Comparison of ENCODE assay signal across 13 mouse cellular contexts in genomic region chr8:94781155-94781837, GRCm38 (mm10). TPM values are rescaled to one million over a fixed set of nuclear protein-coding genes. Genes with fewer than 3 reads are reported as not detected.
DNase-seq lines count a peak whose midpoint lies in the region; ATAC-seq lines count a peak whose summit lies in the region.
"Had no signal": no experiment of that assay in that cellular context is flagged by ENCODE, and none has a peak within 500 bp of the region (broad histone marks: within the 10 kb centered on the region; RNA-seq: fewer than 3 reads in every experiment).

No protein-coding gene starts in this region.

- WGBS in kidney, embryonic 14.5 days: 65% methylated on average over 7 of the region's 7 CpGs
- WGBS in liver, embryonic 13.5 days (ENCODE audit: insufficient replicate concordance): 46% methylated on average over 7 of the region's 7 CpGs

- H3K4me2 ChIP-seq in kidney, embryonic 14.5 days (replicated peaks; ENCODE audit: low read depth, low read length): peak overlapping the region; percentile 25
- no peak overlapping the region; the same call in none of the 2 replicates for H3K4me2 ChIP-seq in liver, embryonic 13.5 days

- no peak overlapping the region for H3K9ac ChIP-seq in kidney, embryonic 14.5 days (ENCODE audit: low read depth, low read length)
- peak overlapping the region; percentile 28; the same call in 1 of the 2 replicates for H3K9ac ChIP-seq in liver, embryonic 13.5 days

- peaks cover 15% of the 10 kb centered on the region for H3K4me1 ChIP-seq in kidney, embryonic 14.5 days (ENCODE audit: control insufficient read depth, insufficient read depth, low read length)
- H3K4me1 ChIP-seq in brown adipose tissue, adult 24 weeks (ENCODE audit: control insufficient read depth, insufficient read depth, insufficient read length, low read length): peaks cover 42% of the 10 kb centered on the region
- H3K4me1 ChIP-seq in liver, embryonic 13.5 days (replicated peaks): peaks cover 57% of the 10 kb centered on the region

- H3K36me3 ChIP-seq in kidney, embryonic 14.5 days (ENCODE audit: control insufficient read depth, insufficient read depth, low read length): no peaks in the 10 kb centered on the region
- H3K36me3 ChIP-seq in liver, embryonic 13.5 days: no peaks in the 10 kb centered on the region

- H3K4me3 ChIP-seq in kidney, embryonic 14.5 days (ENCODE audit: low read length): no peak overlapping the region
- H3K4me3 ChIP-seq in brown adipose tissue, adult 24 weeks (ENCODE audit: insufficient read depth, low read depth, low read length): no peak overlapping the region
- H3K4me3 ChIP-seq in liver, embryonic 13.5 days (replicated peaks): no peak overlapping the region

- peak; percentile 7 for DNase-seq in cerebellum, adult 9-10 months
- no peak for DNase-seq in cerebellum, adult 18-20 months
- no peak for DNase-seq in kidney, postnatal 14 days
- no peak for DNase-seq in liver, embryonic 13.5 days
- DNase-seq in ovary, postnatal 10 days (ENCODE audit: low spot score): no peak
- DNase-seq in cerebellum, postnatal 36 days: no peak
- DNase-seq: adrenal gland, postnatal 25 days; cerebellum, adult 2 months; thymus, postnatal 4 days had no signal

- H3K9me3 ChIP-seq in kidney, embryonic 14.5 days (ENCODE audit: control insufficient read depth, low read length): no peaks in the 10 kb centered on the region
- no peaks in the 10 kb centered on the region for H3K9me3 ChIP-seq in liver, embryonic 13.5 days (replicated peaks)

- no peaks in the 10 kb centered on the region for H3K27me3 ChIP-seq in kidney, embryonic 14.5 days (ENCODE audit: control insufficient read depth, insufficient read depth, low read length)
- peaks cover 35% of the 10 kb centered on the region for H3K27me3 ChIP-seq in liver, embryonic 13.5 days

- H3K27ac ChIP-seq in kidney, embryonic 14.5 days (ENCODE audit: low read depth, low read length): no peak overlapping the region
- H3K27ac ChIP-seq in brown adipose tissue, adult 24 weeks (replicated peaks; ENCODE audit: low read depth, low read length): peak overlapping the region; percentile 35; the same call in 1 of the 2 replicates
- no peak overlapping the region; the same call in 1 of the 2 replicates for H3K27ac ChIP-seq in liver, embryonic 13.5 days

- no peak for ATAC-seq in kidney, embryonic 14.5 days (ENCODE audit: low FRiP score, low TSS enrichment)
- peak; percentile 51 for ATAC-seq in liver, embryonic 13.5 days (ENCODE audit: low read depth)
- ATAC-seq: hindbrain, embryonic 16.5 days had no signal

RNA-seq across cellular contexts. Expression of gene Cx3cl1, which starts 9.5 kb away (rescaled TPM):
- polyA plus RNA-seq in kidney, embryonic 14.5 days (2014; fragmentation: Nextera tagmentation; extraction: Ambion mirVana): 4.2 and 7.4 TPM in 2 replicates
- polyA plus RNA-seq in brown adipose tissue, adult 24 weeks (2012; ENCODE audit: insufficient read depth, insufficient read length, missing spikeins): 1.7 and 2.2 TPM in 2 replicates
- polyA plus RNA-seq in liver, embryonic 13.5 days (2015; fragmentation: Nextera tagmentation; extraction: Ambion mirVana): 0.39 and 0.40 TPM in 2 replicates

RNA-seq across cellular contexts. Expression of gene Ccl17, which starts 29.0 kb away (rescaled TPM):
- polyA plus RNA-seq in kidney, embryonic 14.5 days (2014; fragmentation: Nextera tagmentation; extraction: Ambion mirVana): not detected in 2 replicates
- polyA plus RNA-seq in brown adipose tissue, adult 24 weeks (2012; ENCODE audit: insufficient read depth, insufficient read length, missing spikeins): not detected in 2 replicates
- 0.36 and 0.48 TPM in 2 replicates for polyA plus RNA-seq in liver, embryonic 13.5 days (2015; fragmentation: Nextera tagmentation; extraction: Ambion mirVana)
- polyA plus RNA-seq: spleen, adult 2 months had no signal

RNA-seq across cellular contexts. Expression of gene Ccl22, which starts 35.9 kb away (rescaled TPM):
- polyA plus RNA-seq in kidney, embryonic 14.5 days (2014; fragmentation: Nextera tagmentation; extraction: Ambion mirVana): not detected in 2 replicates
- polyA plus RNA-seq in brown adipose tissue, adult 24 weeks (2012; ENCODE audit: insufficient read depth, insufficient read length, missing spikeins): not detected in 2 replicates
- 0.24 and 0.27 TPM in 2 replicates for polyA plus RNA-seq in liver, embryonic 13.5 days (2015; fragmentation: Nextera tagmentation; extraction: Ambion mirVana)
- polyA plus RNA-seq: hindbrain, embryonic 16.5 days had no signal

RNA-seq across cellular contexts. Expression of gene Coq9, which starts 56.8 kb away (rescaled TPM):
- 59.8 and 71.9 TPM in 2 replicates for polyA plus RNA-seq in kidney, embryonic 14.5 days (2014; fragmentation: Nextera tagmentation; extraction: Ambion mirVana)
- 313 and 387 TPM in 2 replicates for polyA plus RNA-seq in brown adipose tissue, adult 24 weeks (2012; ENCODE audit: insufficient read depth, insufficient read length, missing spikeins)
- polyA plus RNA-seq in liver, embryonic 13.5 days (2015; fragmentation: Nextera tagmentation; extraction: Ambion mirVana): 51.4 and 51.5 TPM in 2 replicates

RNA-seq across cellular contexts. Expression of gene Ciapin1, which starts 56.9 kb away (rescaled TPM):
- 101 and 102 TPM in 2 replicates for polyA plus RNA-seq in kidney, embryonic 14.5 days (2014; fragmentation: Nextera tagmentation; extraction: Ambion mirVana)
- polyA plus RNA-seq in brown adipose tissue, adult 24 weeks (2012; ENCODE audit: insufficient read depth, insufficient read length, missing spikeins): 61.4 and 80.8 TPM in 2 replicates
- 66.7 and 68.0 TPM in 2 replicates for polyA plus RNA-seq in liver, embryonic 13.5 days (2015; fragmentation: Nextera tagmentation; extraction: Ambion mirVana)
